Mouse (Mus musculus) 416B (cell line): ENCODE measurements around the gene Cfdp1.

Source experiments
- DNase-seq: peaks from one replicate; pipeline ENCODE4 v3.0.0; 2011; ENCODE audit warnings: low read depth

The Cfdp1 gene

GRCm38 (mm10) chr8:111768651-111769050 is 85.4 kb downstream of the Cfdp1 start:
- no peak for DNase-seq

DNA sequence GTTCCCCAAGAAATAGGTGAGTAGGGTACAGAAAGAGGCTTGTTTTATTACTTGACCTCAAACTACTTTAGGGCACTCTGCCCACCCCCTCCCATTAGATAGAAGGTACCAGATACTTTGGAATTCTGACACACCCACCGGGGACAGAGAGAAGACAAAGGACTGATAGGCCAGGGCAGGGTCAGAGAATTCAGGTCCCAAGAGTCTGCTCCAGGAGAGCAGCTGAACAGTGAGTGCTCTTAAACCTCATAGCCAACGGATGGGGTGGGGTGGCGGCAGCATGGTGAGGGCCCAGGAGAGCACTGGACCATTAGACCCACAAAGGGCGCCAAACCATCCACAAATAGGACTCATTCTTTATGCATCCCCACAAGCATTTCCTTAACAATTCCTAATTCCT is 88.5 kb downstream of the Cfdp1 start:
- no peak for DNase-seq

GRCm38 (mm10) chr8:111765096-111765495 is 89.0 kb downstream of the Cfdp1 start:
- DNase-seq: no peak

DNA sequence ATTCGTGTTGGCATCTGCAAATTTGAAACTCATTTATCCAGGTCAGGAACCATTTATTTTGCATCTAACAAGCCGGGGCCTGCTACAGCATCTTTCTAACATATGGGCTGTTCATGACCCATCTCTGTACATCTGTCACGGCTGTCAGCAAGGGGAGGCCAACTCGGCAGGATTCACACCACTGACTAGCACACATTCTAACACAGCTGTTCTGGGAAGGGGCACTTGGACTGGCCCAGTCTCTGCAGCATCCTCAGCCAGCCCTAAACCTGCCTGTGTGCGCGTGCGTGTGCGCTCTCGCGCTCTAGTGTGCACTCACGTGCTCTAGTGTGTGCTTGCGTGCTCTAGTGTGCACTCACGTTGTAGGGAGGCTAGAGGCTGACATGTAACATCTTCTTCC is 93.4 kb downstream of the Cfdp1 start:
- no peak for DNase-seq

DNA sequence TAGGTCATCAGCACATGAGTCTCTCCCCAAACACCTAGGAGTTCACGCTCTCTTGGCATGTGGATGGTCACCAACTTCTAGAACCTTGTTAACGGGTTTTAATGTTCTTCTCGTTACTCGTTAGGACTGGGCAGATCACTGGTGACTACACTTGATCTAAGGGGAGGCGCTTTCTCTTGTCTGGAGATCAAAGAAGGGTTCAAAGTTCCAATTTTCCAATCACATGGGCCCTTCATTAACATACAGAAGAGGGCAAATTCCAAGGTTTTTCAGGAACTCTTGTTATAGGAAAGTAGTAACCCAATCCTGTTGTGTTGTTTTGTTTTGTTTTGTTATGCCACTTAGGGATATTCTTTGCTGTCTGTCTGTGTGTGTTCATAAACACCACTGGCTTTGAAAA is 95.3 kb downstream of the Cfdp1 start:
- no peak for DNase-seq

GRCm38 (mm10) chr8:111757599-111757998 is 96.5 kb downstream of the Cfdp1 start:
- no peak for DNase-seq

- no peak for DNase-seq
Observed at GRCm38 (mm10) chr8:111754736-111755135, 99.4 kb downstream of the Cfdp1 start.

- no peak for DNase-seq
Observed at GRCm38 (mm10) chr8:111754088-111754487, 100.0 kb downstream of the Cfdp1 start.

DNA sequence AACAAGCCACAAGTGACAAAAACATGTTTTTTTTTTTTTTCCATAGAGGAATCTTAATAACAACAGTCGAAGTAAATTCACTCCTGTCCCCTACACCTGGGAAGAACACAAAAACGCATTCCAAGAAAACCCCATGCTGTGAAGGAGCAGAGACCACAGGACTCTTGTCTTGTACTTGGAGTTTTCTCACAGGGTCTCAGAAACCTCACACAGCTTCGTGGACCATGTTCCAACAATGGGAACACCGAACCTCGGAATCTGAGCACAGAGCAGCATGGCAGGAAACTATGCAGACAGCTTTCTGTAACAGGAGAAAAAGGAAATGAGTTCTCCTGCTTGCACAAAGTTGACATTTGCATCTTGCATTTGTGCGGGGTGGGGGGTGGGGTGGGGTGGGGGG is 105.3 kb downstream of the Cfdp1 start:
- DNase-seq: no peak

- peak; percentile 54 for DNase-seq
Observed at GRCm38 (mm10) chr8:111747866-111748649, 106.0 kb downstream of the Cfdp1 start.

DNA sequence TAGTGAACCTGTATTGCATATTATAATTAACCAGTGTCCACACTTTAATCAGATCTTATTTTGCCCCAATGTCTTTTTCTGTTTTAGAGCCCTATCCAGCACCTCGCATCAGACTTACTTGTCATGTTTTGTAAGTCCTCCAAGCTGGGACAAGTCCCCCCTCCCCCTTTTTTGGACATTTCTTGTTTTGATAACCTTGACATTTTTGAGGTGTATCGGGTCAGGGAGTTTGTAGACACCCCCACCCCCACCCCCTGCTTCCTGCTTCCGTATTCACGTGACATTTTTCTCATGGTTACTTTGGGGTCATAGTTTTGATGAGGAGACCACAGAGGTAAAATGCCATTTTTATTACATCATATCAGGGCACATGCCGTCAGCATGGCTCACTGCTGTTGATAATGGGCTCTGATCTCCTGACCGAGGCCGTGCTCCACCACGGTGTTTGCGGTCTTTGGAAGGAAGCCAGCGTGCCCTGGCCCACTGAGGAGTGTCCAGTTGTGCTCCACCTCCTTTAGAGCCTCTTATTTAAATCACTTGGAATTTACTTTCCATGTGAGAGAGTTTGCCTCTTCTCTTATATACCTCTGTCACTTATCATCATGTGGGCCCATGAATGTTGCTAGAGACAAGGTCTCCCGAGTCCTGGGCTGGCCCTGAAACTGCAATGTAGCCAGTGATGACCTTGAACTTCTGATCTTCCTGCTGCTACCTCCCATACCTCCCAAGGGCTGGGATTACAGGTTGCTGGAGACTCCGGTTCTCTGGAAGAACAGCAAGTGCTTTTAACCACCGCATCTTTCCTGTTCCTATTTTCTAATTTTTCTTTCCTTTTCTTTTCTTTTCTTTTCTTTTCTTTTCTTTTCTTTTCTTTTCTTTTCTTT is 107.3 kb downstream of the Cfdp1 start:
- DNase-seq: peak; percentile 66

GRCm38 (mm10) chr8:111745591-111746418 is 108.3 kb downstream of the Cfdp1 start:
- DNase-seq: no peak

DNA sequence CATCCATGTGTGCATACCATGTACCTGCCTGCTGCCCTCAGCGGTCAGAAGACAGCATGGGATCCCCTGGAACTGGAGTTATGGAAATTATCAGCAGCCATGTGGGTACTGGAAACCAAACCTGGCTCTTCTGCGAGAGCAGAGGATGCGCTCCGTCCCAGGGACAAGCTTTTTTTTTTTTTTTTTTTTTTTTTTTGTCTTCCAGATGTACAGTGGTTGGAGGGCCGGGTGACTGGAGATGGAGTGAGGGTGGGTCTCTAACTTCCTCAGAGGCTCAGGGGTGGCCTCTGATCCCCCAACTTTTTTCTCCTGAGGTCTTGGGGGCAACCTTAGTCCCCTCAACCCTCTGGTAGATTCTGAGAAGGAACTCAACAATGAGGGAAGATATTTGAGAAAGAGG is 109.0 kb downstream of the Cfdp1 start:
- DNase-seq: no peak

DNA sequence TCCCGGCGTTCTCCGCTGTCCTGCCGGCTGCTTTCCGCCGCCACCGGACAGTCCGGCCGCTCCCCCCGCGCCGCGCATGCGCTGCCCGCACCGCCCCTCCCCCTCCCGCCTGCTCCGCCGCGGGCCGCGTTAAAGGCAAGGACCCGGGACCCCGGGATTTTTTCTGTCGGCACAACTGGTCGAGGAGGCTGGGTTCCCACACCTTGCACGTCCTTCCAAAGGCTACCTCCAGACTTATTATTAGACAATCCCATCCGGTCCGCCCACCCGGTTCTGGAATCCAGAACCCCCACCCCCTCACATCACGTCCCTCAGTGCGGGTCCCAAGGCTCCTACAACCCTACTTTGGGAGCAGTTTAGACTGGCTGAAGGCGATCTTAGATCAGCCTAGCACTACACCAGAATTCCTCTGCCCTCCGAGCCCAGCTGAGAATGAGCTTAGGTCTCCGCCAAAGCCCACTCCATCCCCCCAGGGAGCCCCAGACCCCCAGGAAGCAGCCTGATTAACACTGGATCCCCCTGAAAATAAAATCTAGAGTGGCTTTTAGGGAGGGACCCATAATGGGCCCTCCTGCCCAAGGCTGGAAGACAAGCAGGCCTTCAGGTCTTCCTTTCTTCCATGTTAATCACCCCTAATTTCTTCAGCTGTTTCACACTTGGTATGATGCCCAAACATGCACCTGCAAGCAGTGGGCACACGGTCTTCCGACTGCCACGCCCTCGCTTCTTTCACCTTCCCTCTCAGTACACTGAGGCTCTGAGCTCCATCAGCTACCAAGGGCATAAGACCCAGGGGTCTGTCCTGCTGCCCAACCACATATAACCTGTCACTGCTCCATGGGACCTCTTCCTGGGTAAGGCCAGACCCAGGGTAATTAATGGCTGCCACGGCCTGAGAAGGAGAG is 110.0 kb downstream of the Cfdp1 start, which contains the start of gene Bcar1:
Bcar1 (minus strand) TSS at position 18 of the 905 bp plus-strand sequence.
- DNase-seq: no peak

- DNase-seq: no peak
Observed at GRCm38 (mm10) chr8:111743101-111743791, 110.8 kb downstream of the Cfdp1 start.

- DNase-seq: no peak
Observed at GRCm38 (mm10) chr8:111742261-111743037, 111.6 kb downstream of the Cfdp1 start.

DNA sequence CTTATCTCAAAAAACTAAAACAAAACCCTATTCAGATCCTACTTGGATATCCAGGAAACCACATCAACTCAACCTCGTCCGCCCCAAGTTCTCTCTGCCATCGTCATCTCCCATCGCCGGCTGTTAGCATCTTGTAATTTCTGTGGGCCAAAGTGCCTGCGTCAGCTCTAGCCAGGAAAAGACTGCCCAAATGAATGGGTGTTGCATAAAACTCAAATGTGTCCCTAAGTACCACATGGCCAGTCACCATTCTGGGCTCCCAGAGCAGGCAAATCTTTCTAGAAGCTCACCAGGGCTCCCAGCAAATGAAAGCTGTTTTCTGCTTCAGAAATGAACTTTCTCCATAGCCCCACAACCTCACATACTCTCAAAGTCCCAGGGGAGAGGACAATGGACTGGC is 112.5 kb downstream of the Cfdp1 start:
- DNase-seq: peak; percentile 17

DNA sequence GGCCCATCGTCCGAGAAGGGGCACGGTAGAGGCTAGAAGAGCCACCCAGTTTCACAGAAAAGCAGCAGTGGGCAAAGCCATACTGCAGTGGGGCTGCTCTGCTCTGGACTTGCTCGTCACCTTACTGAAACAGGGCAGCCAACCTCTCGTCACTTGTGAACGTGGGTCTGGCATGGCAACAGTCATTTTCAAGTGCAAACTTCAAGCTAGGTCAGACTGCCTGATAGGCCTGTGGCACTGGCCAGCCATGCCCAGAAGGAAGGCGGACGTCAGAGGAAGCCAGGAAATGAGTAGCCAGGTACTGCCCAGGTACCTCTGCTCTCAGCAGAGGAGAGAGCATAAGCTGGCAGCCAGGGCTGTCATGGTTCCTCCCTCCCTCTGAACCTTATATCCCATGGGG is 113.1 kb downstream of the Cfdp1 start:
- DNase-seq: no peak

DNA sequence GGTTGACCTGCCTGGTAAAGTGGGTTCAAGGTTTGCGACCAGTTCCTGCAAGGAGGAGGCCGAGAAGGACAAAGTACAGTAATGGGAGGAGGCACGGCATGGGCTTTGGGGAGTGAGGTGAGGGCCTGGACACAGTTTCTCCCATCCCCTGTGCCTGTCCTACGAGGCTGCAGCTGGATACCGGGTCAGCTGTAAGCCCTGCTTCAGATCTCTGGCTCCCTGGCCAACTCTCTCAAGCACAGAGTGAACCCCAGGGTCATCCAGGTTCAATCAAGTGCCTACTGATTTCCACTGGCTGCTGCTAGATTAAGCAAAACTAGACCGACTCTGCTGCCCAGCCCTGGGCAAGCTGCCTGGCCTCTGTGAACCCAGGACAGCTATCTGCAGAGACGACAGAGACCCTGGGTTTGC is 113.8 kb downstream of the Cfdp1 start:
- no peak for DNase-seq

DNA sequence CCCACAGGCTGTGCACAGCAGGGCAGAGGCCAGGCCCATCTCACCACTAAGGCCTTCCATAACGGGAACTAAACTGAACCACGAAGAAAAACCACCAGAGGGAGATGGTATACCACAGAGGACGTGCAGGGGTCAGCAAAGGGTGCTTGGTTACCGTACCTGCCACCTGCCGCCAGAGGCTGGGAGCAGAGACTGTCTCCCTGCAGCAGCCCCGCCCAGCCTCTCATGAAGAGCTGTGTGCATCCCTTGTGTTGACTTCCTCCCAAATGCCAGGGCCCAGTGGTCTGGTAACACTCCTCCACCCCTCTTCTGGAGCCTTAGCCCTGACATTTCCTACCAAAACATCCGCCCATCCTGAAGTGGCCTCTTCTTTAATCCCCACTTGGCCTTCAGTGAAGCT is 114.5 kb downstream of the Cfdp1 start:
- DNase-seq: peak; percentile 54
